Mouse (Mus musculus) ES-Bruce4 (cell line): ENCODE measurements around the gene Fam47e. TPM values are rescaled to one million over a fixed set of nuclear protein-coding genes. Genes with fewer than 3 reads are reported as not detected.
A peak's percentile ranks its signal among the peaks of the same experiment; 100 is the strongest.

Source experiments
- H3K27ac ChIP-seq: 2 replicates; pipeline ENCODE4 v1.5.1; 2012; ENCODE audit warnings: low read length, inconsistent platforms; ENCODE audit not compliant: insufficient read depth
- H3K27me3 ChIP-seq: 2 replicates; pipeline ENCODE4 v1.6.1; 2012; ENCODE audit warnings: mild to moderate bottlenecking, low read length, inconsistent platforms; ENCODE audit not compliant: control insufficient read depth, poor library complexity, insufficient read depth, severe bottlenecking
- H3K36me3 ChIP-seq: 2 replicates; pipeline ENCODE4 v1.6.1; 2012; ENCODE audit warnings: inconsistent platforms, mild to moderate bottlenecking, low read length, moderate library complexity; ENCODE audit not compliant: control insufficient read depth, poor library complexity, insufficient read depth, severe bottlenecking
- H3K4me1 ChIP-seq: one replicate; pipeline ENCODE4 v1.8.1; 2011; ENCODE audit warnings: low read length; ENCODE audit not compliant: control insufficient read depth, insufficient read depth
- H3K4me3 ChIP-seq: 2 replicates; pipeline ENCODE4 v1.5.1; 2011; ENCODE audit warnings: low read depth, mild to moderate bottlenecking, low read length
- H3K9ac ChIP-seq: 2 replicates; pipeline ENCODE4 v1.6.1; 2012; ENCODE audit warnings: low read depth, mild to moderate bottlenecking, inconsistent platforms; ENCODE audit not compliant: poor library complexity, severe bottlenecking
- H3K9me3 ChIP-seq: replicated peaks from 2 replicates; pipeline ENCODE4 v1.6.1; 2012; ENCODE audit warnings: mild to moderate bottlenecking, low read length, inconsistent platforms; ENCODE audit not compliant: control insufficient read depth, poor library complexity, insufficient read depth, severe bottlenecking
- CTCF ChIP-seq: IDR thresholded peaks from one replicate; pipeline ENCODE4 v1.8.1; 2011; ENCODE audit warnings: low read depth, low read length
- EP300 ChIP-seq: IDR thresholded peaks from 2 replicates; pipeline ENCODE4 v1.6.1; 2011; ENCODE audit warnings: low read depth, low read length; ENCODE audit not compliant: insufficient read depth
- POLR2A ChIP-seq: IDR thresholded peaks from one replicate; pipeline ENCODE4 v1.8.1; 2011; ENCODE audit warnings: low read length; ENCODE audit not compliant: insufficient read depth
- polyA plus RNA-seq: library from polyadenylated mRNA; stranded (reverse); fragments of >200 nt; gene quantifications from 2 replicates; pipeline ENCODE4 v1.2.4, GENCODE M21; 2011; ENCODE audit warnings: low read depth; ENCODE audit not compliant: missing spikeins, insufficient read depth, insufficient read length

Gene Fam47e
- polyA plus RNA-seq, 1 experiment: not detected

DNA sequence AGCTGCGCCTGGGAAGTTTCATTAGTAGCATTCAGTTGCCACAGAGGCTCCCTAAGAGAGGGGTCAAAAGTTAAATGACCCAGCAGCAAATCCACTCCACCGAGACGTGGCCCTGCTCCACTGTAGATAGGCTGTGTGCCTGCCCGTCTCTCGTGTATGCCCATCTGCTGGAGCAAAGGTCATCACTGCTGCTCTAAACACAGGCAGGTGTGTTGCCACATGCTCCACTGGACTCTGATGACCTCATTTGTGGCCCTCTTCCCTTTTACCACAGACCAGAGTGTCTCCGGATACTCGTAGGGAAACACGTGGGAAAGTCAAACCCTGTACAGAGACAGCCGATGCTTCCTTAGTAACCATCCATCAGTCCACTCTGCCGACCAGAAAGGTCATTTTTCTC lies 31.1 kb downstream of the Fam47e start:
- TF ChIP-seq CTCF (no peak), POLR2A (no peak), EP300 (no peak)
- Histone ChIP-seq H3K4me1 (no peaks in the 10 kb centered on the region), H3K9me3 (no peaks in the 10 kb centered on the region), H3K27ac (no peak overlapping the region), H3K27me3 (no peaks in the 10 kb centered on the region), H3K4me3 (no peak overlapping the region), H3K9ac (no peak overlapping the region), H3K36me3 (no peaks in the 10 kb centered on the region)

DNA sequence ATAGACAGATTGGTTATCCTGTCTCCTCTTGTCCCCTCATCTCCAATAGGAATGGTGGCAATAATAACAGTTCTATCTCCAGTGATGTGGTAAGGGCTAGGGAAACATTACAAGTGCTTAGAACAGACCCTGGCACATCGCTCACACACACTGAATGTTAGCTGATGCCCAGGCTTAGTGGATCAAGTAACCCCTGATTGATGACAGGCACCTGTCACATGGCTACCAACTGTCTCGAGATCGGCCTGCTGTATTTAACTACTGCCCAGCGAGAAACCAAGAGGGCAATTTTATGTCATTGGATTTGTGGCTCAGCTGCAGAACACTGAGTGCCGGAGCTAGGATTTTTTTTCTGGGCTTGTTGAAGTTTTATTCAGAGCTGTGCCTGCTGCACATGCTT lies 40.2 kb downstream of the Fam47e start:
- Histone ChIP-seq H3K9ac (no peak overlapping the region), H3K4me1 (no peaks in the 10 kb centered on the region), H3K4me3 (no peak overlapping the region), H3K36me3 (no peaks in the 10 kb centered on the region), H3K27me3 (no peaks in the 10 kb centered on the region), H3K27ac (no peak overlapping the region), H3K9me3 (no peaks in the 10 kb centered on the region)
- TF ChIP-seq EP300 (no peak), CTCF (no peak), POLR2A (no peak)

DNA sequence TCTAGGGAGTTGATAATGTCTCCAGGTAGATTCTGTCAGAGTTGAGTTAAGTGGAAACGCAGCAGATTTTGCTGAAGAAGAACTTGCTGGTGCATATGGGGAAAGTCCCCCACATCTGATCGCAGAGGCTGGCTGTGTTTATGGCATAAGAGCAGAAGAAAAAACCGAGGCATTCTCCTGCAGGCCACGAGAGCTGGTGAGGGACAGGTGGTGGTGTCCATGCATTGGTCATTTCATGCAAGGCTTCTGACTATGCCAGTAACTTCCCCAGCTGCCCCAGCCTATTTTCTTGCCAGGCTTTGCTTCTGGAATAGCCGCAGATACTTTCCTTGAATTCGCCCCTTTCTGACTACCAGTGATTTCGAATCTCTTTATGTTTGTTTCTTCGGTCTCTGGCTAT lies 42.0 kb downstream of the Fam47e start:
- Histone ChIP-seq H3K27ac (no peak overlapping the region), H3K9ac (no peak overlapping the region), H3K9me3 (no peaks in the 10 kb centered on the region), H3K4me3 (no peak overlapping the region), H3K27me3 (peaks cover 3% of the 10 kb centered on the region), H3K4me1 (no peaks in the 10 kb centered on the region), H3K36me3 (no peaks in the 10 kb centered on the region)
- TF ChIP-seq EP300: no peak

DNA sequence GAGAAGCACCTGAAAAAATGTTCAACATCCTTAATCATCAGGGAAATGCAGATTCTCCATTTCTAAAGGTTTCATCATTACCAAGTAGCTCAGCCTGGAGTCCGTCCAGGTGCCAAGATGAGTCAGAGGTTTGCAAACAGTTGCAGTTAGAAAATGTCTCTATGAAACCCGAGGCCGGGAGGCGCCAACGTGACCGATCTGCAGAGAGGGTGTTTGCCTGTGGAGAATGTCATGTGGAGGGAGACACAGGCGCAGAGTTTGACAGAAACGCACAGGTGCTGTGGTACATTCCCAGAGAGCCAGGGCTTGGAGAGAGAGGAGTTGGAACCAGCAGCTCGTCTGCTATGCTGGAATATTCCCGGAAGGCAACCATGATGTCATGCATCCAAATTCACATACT lies 44.2 kb downstream of the Fam47e start:
- Histone ChIP-seq H3K27ac (no peak overlapping the region), H3K9ac (no peak overlapping the region), H3K27me3 (peaks cover 5% of the 10 kb centered on the region), H3K9me3 (no peaks in the 10 kb centered on the region), H3K36me3 (no peaks in the 10 kb centered on the region), H3K4me3 (no peak overlapping the region), H3K4me1 (no peaks in the 10 kb centered on the region)
- TF ChIP-seq EP300 (no peak), CTCF (no peak), POLR2A (no peak)

DNA sequence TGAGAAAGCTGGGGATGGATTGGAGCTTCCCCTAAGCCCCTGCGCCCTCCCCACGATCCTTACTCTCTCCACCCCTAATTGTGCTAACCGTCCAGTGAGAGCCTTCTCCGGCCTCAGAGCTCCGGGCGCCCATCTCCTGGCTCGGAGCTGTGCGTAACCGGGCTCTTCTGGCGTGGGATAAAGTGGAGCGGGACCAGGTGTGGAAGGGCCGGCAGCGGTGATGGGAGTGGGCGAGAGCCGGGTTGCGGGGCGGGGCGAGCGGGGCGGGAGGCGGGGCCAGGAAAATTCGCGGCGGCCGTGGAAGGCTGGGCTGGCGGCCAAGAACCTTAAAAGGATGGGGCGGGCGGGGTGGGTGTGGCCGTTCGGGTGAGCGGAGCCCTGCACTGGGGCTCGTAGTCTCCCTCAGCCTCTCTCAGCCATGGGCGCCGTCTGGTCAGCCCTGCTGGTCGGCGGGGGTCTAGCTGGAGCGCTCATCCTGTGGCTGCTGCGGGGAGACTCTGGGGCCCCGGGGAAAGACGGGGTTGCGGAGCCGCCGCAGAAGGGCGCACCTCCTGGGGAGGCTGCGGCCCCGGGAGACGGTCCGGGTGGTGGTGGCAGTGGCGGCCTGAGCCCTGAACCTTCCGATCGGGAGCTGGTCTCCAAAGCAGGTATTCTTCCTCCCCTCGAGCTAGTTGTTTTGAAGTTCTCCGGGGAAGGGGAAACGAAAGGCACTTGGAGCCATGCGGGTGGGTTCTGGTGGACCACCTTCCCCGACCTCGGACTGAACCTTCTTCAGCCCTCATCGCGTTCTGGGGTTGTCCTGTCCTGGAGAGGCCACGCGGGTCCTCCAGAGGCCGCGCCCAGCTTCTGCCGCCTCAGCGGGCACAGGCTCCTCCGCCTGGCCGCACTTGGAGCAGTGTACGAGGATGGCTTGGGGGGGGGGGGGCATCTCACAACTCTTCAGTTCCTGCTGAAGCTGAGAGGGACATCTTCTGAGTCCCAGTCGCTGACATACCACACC lies 48.1 kb downstream of the Fam47e start, which contains the start of gene Stbd1:
Stbd1 (plus strand) TSS at position 351 of the 1,000 bp plus-strand sequence.
- no peak for TF ChIP-seq EP300
- no peak for TF ChIP-seq CTCF
- Histone ChIP-seq H3K9ac (peak within 1 kb of the TSS; percentile 43), H3K4me1 (no peaks in the 10 kb centered on the region), H3K36me3 (no peaks in the 10 kb centered on the region), H3K4me3 (peak within 1 kb of the TSS; percentile 72), H3K27ac (no peak within 1 kb of the TSS), H3K9me3 (no peaks in the 10 kb centered on the region), H3K27me3 (peaks cover 5% of the 10 kb centered on the region)
